Mouse (Mus musculus): Measurements from ENCODE around the gene Poll. TPM values are rescaled to one million over a fixed set of nuclear protein-coding genes. Genes with fewer than 3 reads are reported as not detected.
"Not testable (repeated sequence)": the region's sequence is repeated elsewhere in the genome, so short reads cannot be mapped to it uniquely, and the experiment has no call there.

Gene Poll
- polyA plus RNA-seq, 1 experiment from 2014 or later = 12.7 TPM

- Histone ChIP-seq H3K27me3 (no peaks in the 10 kb centered on the region), H3K4me2 (no peak overlapping the region), H3K4me3 (no peak overlapping the region), H3K36me3 (peaks cover 26% of the 10 kb centered on the region), H3K27ac (replicated peaks) (no peak overlapping the region), H3K9me3 (no peaks in the 10 kb centered on the region), H3K4me1 (replicated peaks) (peaks cover 20% of the 10 kb centered on the region), H3K9ac (no peak overlapping the region)
- ATAC-seq (ENCODE audit: low FRiP score, low read depth) = no peak
- 66% methylated on average over 19 of the region's 19 CpGs for WGBS
These were observed 14.8 kb upstream of the Poll start for GRCm38 (mm10) chr19:45574941-45575631.

- H3K4me2 ChIP-seq = no peak overlapping the region
- H3K9me3 ChIP-seq = no peaks in the 10 kb centered on the region
- 0 out of 2 replicates have a peak overlapping the region, but pooled peaks have one; percentile 38 for H3K27ac ChIP-seq (replicated peaks)
- H3K36me3 ChIP-seq = peaks cover 26% of the 10 kb centered on the region
- no peak overlapping the region for H3K9ac ChIP-seq
- H3K4me1 ChIP-seq (replicated peaks) = peaks cover 16% of the 10 kb centered on the region
- H3K27me3 ChIP-seq = no peaks in the 10 kb centered on the region
- H3K4me3 ChIP-seq = no peak overlapping the region
- 88% methylated on average over 7 of the region's 7 CpGs for WGBS
- no peak for ATAC-seq (ENCODE audit: low FRiP score, low read depth)
These were observed 14.1 kb upstream of the Poll start for GRCm38 (mm10) chr19:45574339-45574898.

GRCm38 (mm10) chr19:45573861-45574267 is 13.5 kb upstream of the Poll start:
- no peaks in the 10 kb centered on the region for H3K27me3 ChIP-seq
- no peaks in the 10 kb centered on the region for H3K9me3 ChIP-seq
- H3K9ac ChIP-seq = no peak overlapping the region
- peak overlapping the region; percentile 38; the same call in 1 of the 2 replicates for H3K27ac ChIP-seq (replicated peaks)
- ATAC-seq (ENCODE audit: low FRiP score, low read depth) = peak; percentile 63; the same call in 1 of the 2 replicates
- WGBS = 23% methylated on average over 6 of the region's 6 CpGs
- peaks cover 16% of the 10 kb centered on the region for H3K4me1 ChIP-seq (replicated peaks)
- H3K4me2 ChIP-seq = no peak overlapping the region
- no peak overlapping the region for H3K4me3 ChIP-seq
- peaks cover 23% of the 10 kb centered on the region for H3K36me3 ChIP-seq

- Histone ChIP-seq H3K36me3 (peaks cover 14% of the 10 kb centered on the region), H3K27ac (replicated peaks) (0 out of 2 replicates have a peak overlapping the region, but pooled peaks have one; percentile 22), H3K4me2 (no peak overlapping the region), H3K4me3 (no peak overlapping the region), H3K9me3 (no peaks in the 10 kb centered on the region), H3K4me1 (replicated peaks) (peaks cover 16% of the 10 kb centered on the region), H3K27me3 (no peaks in the 10 kb centered on the region), H3K9ac (no peak overlapping the region)
- ATAC-seq (ENCODE audit: low FRiP score, low read depth) = no peak
- WGBS = 76% methylated on average over 6 of the region's 6 CpGs
These were observed 12.7 kb upstream of the Poll start for GRCm38 (mm10) chr19:45573033-45573432.

- Histone ChIP-seq H3K27me3 (no peaks in the 10 kb centered on the region), H3K36me3 (peaks cover 4% of the 10 kb centered on the region; the same call in 1 of the 2 replicates), H3K9me3 (no peaks in the 10 kb centered on the region), H3K4me1 (replicated peaks) (peaks cover 20% of the 10 kb centered on the region), H3K4me2 (no peak overlapping the region), H3K27ac (replicated peaks) (no peak overlapping the region), H3K4me3 (no peak overlapping the region), H3K9ac (no peak overlapping the region)
- ATAC-seq (ENCODE audit: low FRiP score, low read depth) = no peak
- 35% methylated on average over 14 of the region's 14 CpGs for WGBS
These were observed 7.0 kb upstream of the Poll start for GRCm38 (mm10) chr19:45567367-45567766.

- no peak overlapping the region for H3K4me2 ChIP-seq
These were observed 5.8 kb upstream of the Poll start for GRCm38 (mm10) chr19:45565925-45566715.

GRCm38 (mm10) chr19:45554136-45554535 is 6.2 kb downstream of the Poll start:
- H3K9me3 ChIP-seq = no peaks in the 10 kb centered on the region
- H3K4me2 ChIP-seq = no peak overlapping the region
- no peaks in the 10 kb centered on the region for H3K27me3 ChIP-seq
- H3K27ac ChIP-seq (replicated peaks) = no peak overlapping the region
- WGBS = 96% methylated on average over 11 of the region's 11 CpGs
- H3K9ac ChIP-seq = no peak overlapping the region
- 0 out of 2 replicates have a peak, but pooled peaks cover 2% of the 10 kb centered on the region for H3K4me1 ChIP-seq (replicated peaks)
- no peak for ATAC-seq (ENCODE audit: low FRiP score, low read depth)
- H3K36me3 ChIP-seq = no peaks in the 10 kb centered on the region
- H3K4me3 ChIP-seq = no peak overlapping the region

More at GRCm38 (mm10) chr19:45565925-45566715, 5.8 kb upstream of the Poll start:
- H3K4me1 ChIP-seq (replicated peaks) = peaks cover 25% of the 10 kb centered on the region
- no peaks in the 10 kb centered on the region for H3K36me3 ChIP-seq
- no peak overlapping the region for H3K9ac ChIP-seq
- no peaks in the 10 kb centered on the region for H3K27me3 ChIP-seq
- 45% methylated on average over 15 of the region's 15 CpGs for WGBS
- ATAC-seq (ENCODE audit: low FRiP score, low read depth) = no peak
- no peak overlapping the region for H3K4me3 ChIP-seq
- H3K9me3 ChIP-seq = no peaks in the 10 kb centered on the region
- H3K27ac ChIP-seq (replicated peaks) = peak overlapping the region; percentile 60

GRCm38 (mm10) chr19:45552187-45552586 is 8.1 kb downstream of the Poll start:
- H3K9ac ChIP-seq = no peak overlapping the region
- no peak overlapping the region for H3K4me2 ChIP-seq
- ATAC-seq (ENCODE audit: low FRiP score, low read depth) = no peak
- H3K9me3 ChIP-seq = no peaks in the 10 kb centered on the region
- no peaks in the 10 kb centered on the region for H3K36me3 ChIP-seq
- 90% methylated on average over 6 of the region's 6 CpGs for WGBS
- 0 out of 2 replicates have a peak, but pooled peaks cover 7% of the 10 kb centered on the region for H3K4me1 ChIP-seq (replicated peaks)
- no peak overlapping the region for H3K27ac ChIP-seq (replicated peaks)
- H3K4me3 ChIP-seq = no peak overlapping the region
- 0 out of 2 replicates have a peak, but pooled peaks cover under 1% of the 10 kb centered on the region for H3K27me3 ChIP-seq

GRCm38 (mm10) chr19:45549948-45550347 is 10.4 kb downstream of the Poll start:
- peaks cover 15% of the 10 kb centered on the region for H3K27me3 ChIP-seq
- H3K4me2 ChIP-seq = no peak overlapping the region
- 75% methylated on average over 4 of the region's 4 CpGs for WGBS
- no peak overlapping the region for H3K4me3 ChIP-seq
- no peak overlapping the region for H3K9ac ChIP-seq
- ATAC-seq (ENCODE audit: low FRiP score, low read depth) = no peak
- peaks cover 7% of the 10 kb centered on the region; the same call in 1 of the 2 replicates for H3K4me1 ChIP-seq (replicated peaks)
- H3K36me3 ChIP-seq = no peaks in the 10 kb centered on the region
- H3K9me3 ChIP-seq = no peaks in the 10 kb centered on the region
- no peak overlapping the region for H3K27ac ChIP-seq (replicated peaks)

- no peak for ATAC-seq (ENCODE audit: low FRiP score, low read depth)
- H3K27me3 ChIP-seq = peaks cover 15% of the 10 kb centered on the region
- no peaks in the 10 kb centered on the region for H3K36me3 ChIP-seq
- no peak overlapping the region for H3K4me3 ChIP-seq
- no peaks in the 10 kb centered on the region for H3K9me3 ChIP-seq
- 0 out of 2 replicates have a peak overlapping the region, but pooled peaks have one; percentile 0 for H3K4me2 ChIP-seq
- H3K9ac ChIP-seq = no peak overlapping the region
- 54% methylated on average over 23 of the region's 23 CpGs for WGBS
- no peak overlapping the region for H3K27ac ChIP-seq (replicated peaks)
- peaks cover 13% of the 10 kb centered on the region for H3K4me1 ChIP-seq (replicated peaks)
These were observed 11.0 kb downstream of the Poll start for GRCm38 (mm10) chr19:45549128-45549915.

GRCm38 (mm10) chr19:45548196-45548595 is 12.1 kb downstream of the Poll start:
- not testable (repeated sequence) for H3K36me3 ChIP-seq; H3K27ac ChIP-seq (replicated peaks); H3K9me3 ChIP-seq; H3K4me2 ChIP-seq; H3K4me3 ChIP-seq; ATAC-seq (ENCODE audit: low FRiP score, low read depth); H3K9ac ChIP-seq
- Histone ChIP-seq H3K4me1 (replicated peaks) (peaks cover 15% of the 10 kb centered on the region), H3K27me3 (peaks cover 22% of the 10 kb centered on the region)

Data from hindbrain, embryonic 15.5 days (tissue).